Mouse (Mus musculus): ENCODE results near the gene Gas6.

Gas6 gene

DNA sequence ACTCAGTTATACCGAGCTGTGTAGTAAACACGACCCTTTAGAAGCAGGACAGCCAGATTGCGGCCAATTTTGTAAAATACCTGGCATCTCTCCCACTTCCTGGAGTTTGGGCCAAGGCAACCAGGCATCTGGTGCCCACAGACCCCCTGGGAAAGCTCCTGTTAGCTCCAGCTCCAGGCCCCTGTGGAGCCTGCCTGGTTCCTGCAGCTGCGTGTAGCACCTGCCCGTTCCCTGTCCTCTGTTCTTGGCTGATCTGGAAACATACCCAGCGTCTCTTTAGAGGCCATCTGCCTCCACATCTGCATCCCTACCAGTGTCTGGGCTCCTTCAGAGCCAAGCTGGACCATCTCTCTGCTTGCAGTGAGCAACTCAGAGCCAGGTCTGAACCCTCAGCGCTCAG is 63.9 kb downstream of the Gas6 start:
- in situ Hi-C loops (cut with MboI; ENCODE audit: low pct_unique_long_range_greater_than_20kb in 1 of 2, low sequenced_read_pairs in 2 of 2, unreplicated experiment in 1 of 2), result no loop called here

DNA sequence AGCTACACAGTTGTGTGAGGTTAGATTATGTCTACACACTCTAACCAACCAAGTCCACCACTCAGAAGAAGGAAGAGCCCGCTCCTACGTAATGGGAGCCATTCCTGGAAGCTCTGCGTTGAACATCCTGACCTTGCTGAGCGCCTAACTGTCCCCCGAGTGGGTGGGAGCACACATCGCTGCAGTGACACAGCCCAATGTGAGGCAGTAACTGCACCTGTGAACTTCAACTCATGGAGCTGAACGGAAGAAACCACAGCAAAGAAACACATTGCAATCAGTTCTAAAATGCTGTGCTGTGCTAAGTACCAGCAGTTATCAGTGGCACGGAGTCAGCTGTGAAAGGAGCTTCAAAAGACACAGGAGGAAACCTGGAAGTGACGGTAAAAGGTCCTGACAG is 66.1 kb downstream of the Gas6 start:
- in situ Hi-C loops (cut with MboI; ENCODE audit: low pct_unique_long_range_greater_than_20kb in 1 of 2, low sequenced_read_pairs in 2 of 2, unreplicated experiment in 1 of 2), result no loop called here

DNA sequence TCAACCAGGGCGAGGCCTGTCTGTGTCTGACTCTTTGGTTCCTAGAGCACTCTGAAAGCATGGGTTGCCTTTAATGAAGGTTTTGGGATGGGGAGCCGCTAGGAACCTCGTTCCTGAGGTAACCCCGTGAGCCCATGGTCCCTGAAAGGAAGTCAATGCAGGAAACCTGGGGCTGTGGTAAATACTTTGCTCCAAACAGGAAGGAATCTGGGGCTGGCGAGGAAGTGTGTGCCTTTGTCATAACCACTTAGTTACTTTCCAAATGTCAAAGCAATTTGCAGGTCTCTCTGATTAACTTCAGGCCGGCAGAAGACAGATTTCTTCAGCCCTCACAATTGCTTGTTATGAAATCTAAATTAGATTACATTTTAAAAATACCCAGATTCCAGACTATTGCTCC is 66.9 kb downstream of the Gas6 start:
- in situ Hi-C loops (cut with MboI; ENCODE audit: low pct_unique_long_range_greater_than_20kb in 1 of 2, low sequenced_read_pairs in 2 of 2, unreplicated experiment in 1 of 2), result no loop called here

DNA sequence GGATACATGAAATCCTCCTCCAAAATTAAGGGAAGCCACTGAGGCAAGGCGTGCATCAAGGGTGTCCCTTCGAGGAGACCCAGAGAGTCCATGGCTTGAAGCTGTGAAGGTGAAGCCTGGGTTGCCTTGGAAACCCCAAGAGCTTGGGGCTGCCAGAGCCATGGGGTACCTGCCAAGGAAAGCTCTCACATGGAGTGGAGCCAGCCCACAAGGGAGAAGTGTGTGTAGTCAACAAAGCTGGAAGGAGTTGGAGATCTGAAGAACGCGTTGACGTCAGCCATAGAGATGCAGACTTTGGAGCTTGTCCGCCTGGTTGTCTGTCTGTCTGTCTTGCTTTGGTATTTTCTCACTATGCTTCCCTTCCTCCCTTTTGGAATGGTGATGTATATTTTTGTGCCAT is 73.3 kb downstream of the Gas6 start:
- in situ Hi-C loops (cut with MboI; ENCODE audit: low pct_unique_long_range_greater_than_20kb in 1 of 2, low sequenced_read_pairs in 2 of 2, unreplicated experiment in 1 of 2), result loop anchor here in 1 of 2 experiments (25.0 kb wide), 1 partner anchor 341 kb away; the partner anchor contains the start of gene Cdc16

DNA sequence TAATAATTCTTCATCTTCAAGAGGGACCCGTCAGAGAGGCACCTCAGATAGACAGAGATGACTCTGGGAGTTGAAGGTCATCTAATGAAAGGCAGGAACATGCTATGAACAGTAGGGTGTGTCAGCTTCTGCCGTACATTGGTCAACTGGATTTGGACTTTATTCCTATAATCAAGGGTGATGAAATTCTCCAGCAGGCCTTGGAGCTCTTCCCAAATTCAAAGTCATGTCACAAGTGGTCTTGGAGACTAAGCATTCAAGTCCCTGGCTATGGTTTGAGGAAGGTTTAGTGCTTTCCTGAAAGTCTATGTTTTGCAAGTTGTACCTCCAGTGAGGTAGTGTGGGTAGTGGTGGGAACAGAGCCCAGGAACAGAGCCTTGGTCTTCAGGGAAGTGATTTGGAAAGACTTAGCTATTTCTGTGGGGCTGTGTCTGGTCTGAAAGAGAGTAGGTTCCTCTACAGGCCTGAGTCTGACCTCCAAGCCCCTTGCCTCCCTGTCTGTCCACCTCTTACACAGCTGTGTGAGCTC is 75.1 kb downstream of the Gas6 start:
- in situ Hi-C loops (cut with MboI; ENCODE audit: low pct_unique_long_range_greater_than_20kb in 1 of 2, low sequenced_read_pairs in 2 of 2, unreplicated experiment in 1 of 2), result loop anchor here in 1 of 2 experiments (25.0 kb wide), 1 partner anchor 343 kb away; the partner anchor contains the start of gene Cdc16

DNA sequence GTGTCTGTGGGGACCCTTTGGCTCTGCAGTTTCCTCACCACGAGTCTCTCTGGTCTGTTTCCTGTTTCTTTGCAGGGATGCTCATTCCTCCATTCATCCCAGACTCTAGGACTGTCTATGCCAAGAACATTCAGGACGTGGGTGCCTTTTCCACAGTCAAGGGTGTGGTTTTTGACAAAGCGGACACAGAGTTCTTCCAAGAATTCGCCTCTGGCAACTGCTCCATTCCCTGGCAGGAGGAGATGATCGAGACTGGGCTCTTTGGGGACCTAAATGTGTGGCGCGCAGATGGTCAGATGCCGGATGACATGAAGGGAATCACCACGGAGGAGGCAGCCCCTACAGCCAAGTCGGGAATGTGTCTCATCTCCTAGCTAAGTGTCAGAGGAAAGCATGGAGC is 78.4 kb downstream of the Gas6 start:
- in situ Hi-C loops (cut with MboI; ENCODE audit: low pct_unique_long_range_greater_than_20kb in 1 of 2, low sequenced_read_pairs in 2 of 2, unreplicated experiment in 1 of 2), result loop anchor here in 1 of 2 experiments (25.0 kb wide), 1 partner anchor 346 kb away; the partner anchor contains the start of gene Cdc16
